Mouse (Mus musculus): ENCODE measurements around the gene Rhebl1. TPM values are rescaled to one million over a fixed set of nuclear protein-coding genes. Genes with fewer than 3 reads are reported as not detected.

The Rhebl1 gene
- total RNA-seq (2012; rRNA removed) (9.4 and 10.1 TPM in 2 replicates), polyA plus RNA-seq (2012; ENCODE audit: insufficient read depth in 1 of 2, insufficient read length in 2 of 2, low read depth in 1 of 2, low replicate concordance in 2 of 2, missing spikeins in 1 of 2) (10 to 100 TPM in 1 of 2 experiments, not detected in 1; 16.6 TPM)

DNA sequence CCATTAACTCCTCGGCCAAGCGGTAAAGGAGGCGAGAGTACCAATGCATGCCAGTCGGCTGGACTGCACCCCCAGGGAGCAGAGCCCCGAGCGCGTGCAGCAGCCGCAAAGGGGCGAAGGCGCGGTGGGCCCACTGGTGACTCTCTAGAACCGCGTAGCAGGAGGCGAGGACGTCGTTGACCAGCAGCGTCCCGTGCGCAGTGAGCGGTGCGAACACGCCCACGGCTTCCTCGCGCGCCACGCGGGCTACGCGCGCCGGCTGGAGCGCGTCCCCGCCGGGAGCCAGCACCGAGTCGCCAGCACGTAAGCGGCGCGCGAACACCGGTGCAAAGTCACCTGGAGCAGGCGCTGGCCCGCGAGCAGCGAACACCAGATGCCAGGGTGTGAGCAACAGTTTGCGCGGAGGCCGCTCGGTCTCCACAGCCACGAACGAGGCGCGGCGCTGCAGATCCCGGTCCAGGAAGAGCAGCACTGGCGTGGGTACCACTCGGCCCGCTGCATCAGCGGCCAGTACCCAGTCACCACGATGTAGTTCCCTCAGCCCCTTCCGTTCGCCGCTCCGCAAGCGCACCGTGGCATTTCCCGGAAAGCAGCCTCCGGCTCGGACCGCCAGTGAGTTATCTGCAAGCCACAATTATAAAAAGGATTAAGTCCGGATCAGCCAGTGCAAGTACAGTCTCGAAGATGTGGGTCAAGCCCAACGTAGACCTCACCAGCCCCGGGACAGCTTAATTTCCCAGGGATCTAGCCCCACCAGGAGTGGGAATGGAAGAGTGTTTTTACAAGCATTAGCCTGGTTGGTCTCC is at the start of gene Rhebl1:
TSS of gene Rhebl1 (minus strand) at position 601 of the 806 bp plus-strand sequence.
- no peak for TF ChIP-seq MYC (IDR thresholded peaks at IDR 0.05; ENCODE audit: low read depth, low read length)
- TF ChIP-seq TAL1 (IDR thresholded peaks at IDR 0.05; ENCODE audit: low read length), result 0 out of 2 replicates have a peak, but pooled peaks have one; percentile 2
- Histone ChIP-seq H3K9me3 (replicated peaks; ENCODE audit: insufficient read depth, low read length) (no peaks in the 10 kb centered on the region), H3K4me1 (ENCODE audit: control insufficient read depth in 1 of 2, insufficient read depth in 2 of 2, low read length in 2 of 2) (peaks cover 0 to 7% of the 10 kb centered on the region in 2 experiments; a peak in 2 of 4 replicates), H3K27me3 (ENCODE audit: control insufficient read depth in 1 of 2, insufficient read depth in 2 of 2, low read length in 2 of 2) (peaks cover 0 to 3% of the 10 kb centered on the region in 2 experiments; a peak in 2 of 4 replicates), H3K79me2 (ENCODE audit: control insufficient read depth, insufficient read depth, low read length, poor library complexity) (no peaks in the 10 kb centered on the region), H3K4me3 (ENCODE audit: control insufficient read depth in 1 of 2, insufficient read depth in 1 of 2, low read depth in 2 of 2, low read length in 2 of 2) (no peak within 1 kb of the TSS), H3K9ac (ENCODE audit: control insufficient read depth, low read depth, low read length, poor library complexity, severe bottlenecking) (no peak within 1 kb of the TSS), H3K36me3 (ENCODE audit: control insufficient read depth in 1 of 2, insufficient read depth in 2 of 2, low read length in 2 of 2) (peaks cover 0 to 4% of the 10 kb centered on the region in 2 experiments; a peak in 2 of 4 replicates), H3K27ac (ENCODE audit: control insufficient read depth, low read depth, low read length) (no peak within 1 kb of the TSS)
- DNase-seq (ENCODE audit: low read depth, low spot score), result no peak

- no peak overlapping the region for H3K4me3 ChIP-seq (ENCODE audit: control insufficient read depth in 1 of 2, insufficient read depth in 1 of 2, low read depth in 2 of 2, low read length in 2 of 2)
Observed at GRCm38 (mm10) chr15:98943133-98943532, 48.8 kb upstream of the Rhebl1 start.

DNA sequence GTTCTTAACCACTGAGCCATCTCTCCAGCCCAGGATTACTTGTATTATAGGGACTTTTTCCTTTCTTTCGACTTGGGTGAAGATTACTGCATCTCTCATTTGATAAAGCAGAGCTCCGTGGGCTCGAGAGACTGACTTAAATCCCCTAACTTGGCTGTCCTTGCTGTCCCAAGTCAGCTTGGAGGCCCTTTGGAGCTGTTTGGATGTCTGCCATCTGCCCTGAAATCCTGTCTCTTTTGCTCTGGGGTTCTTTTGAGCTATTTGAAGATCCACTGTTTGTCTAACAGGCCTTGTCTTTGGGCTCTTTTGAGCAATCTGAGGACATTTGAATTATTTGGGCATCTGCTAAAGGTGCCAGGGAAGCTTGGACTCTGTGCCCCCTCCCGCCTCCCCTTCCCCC is 47.7 kb upstream of the Rhebl1 start:
- TF ChIP-seq ZKSCAN1 (IDR thresholded peaks at IDR 0.05; ENCODE audit: low read depth, low read length), result no peak
- no peak for TF ChIP-seq ELF1 (IDR thresholded peaks at IDR 0.05; ENCODE audit: low read depth, low read length)
- no peak for TF ChIP-seq TAL1 (IDR thresholded peaks at IDR 0.05; ENCODE audit: low read length)
- no peak for TF ChIP-seq RCOR1 (IDR thresholded peaks at IDR 0.05; ENCODE audit: low read depth, low read length)
- TF ChIP-seq CTCF (IDR thresholded peaks at IDR 0.05 in 2 of 3, conservative IDR thresholded peaks at IDR 0.05 in 1 of 3; ENCODE audit: control insufficient read depth in 1 of 3, insufficient read depth in 1 of 3, low read depth in 2 of 3, low read length in 3 of 3, poor library complexity in 1 of 3, severe bottlenecking in 1 of 3), result no peak
- no peak for TF ChIP-seq USF1 (IDR thresholded peaks at IDR 0.05; ENCODE audit: low read depth, low read length)
- no peak for TF ChIP-seq KAT2A (conservative IDR thresholded peaks at IDR 0.05; ENCODE audit: low read depth, low read length)
- no peak for TF ChIP-seq MYB (IDR thresholded peaks at IDR 0.05; ENCODE audit: low read depth, low read length)
- no peak for TF ChIP-seq SMC3 (IDR thresholded peaks at IDR 0.05; ENCODE audit: low read depth, low read length)
- H3K27ac ChIP-seq (ENCODE audit: control insufficient read depth, low read depth, low read length), result no peak overlapping the region
- no peaks in the 10 kb centered on the region for H3K9me3 ChIP-seq (replicated peaks; ENCODE audit: insufficient read depth, low read length)
- no peak overlapping the region for H3K4me3 ChIP-seq (ENCODE audit: control insufficient read depth in 1 of 2, insufficient read depth in 1 of 2, low read depth in 2 of 2, low read length in 2 of 2)
- no peaks in the 10 kb centered on the region for H3K27me3 ChIP-seq (ENCODE audit: control insufficient read depth in 1 of 2, insufficient read depth in 2 of 2, low read length in 2 of 2)
- DNase-seq (ENCODE audit: low read depth, low spot score), result no peak
- H3K4me1 ChIP-seq (ENCODE audit: control insufficient read depth in 1 of 2, insufficient read depth in 2 of 2, low read length in 2 of 2), result no peaks in the 10 kb centered on the region
- no peak overlapping the region for H3K9ac ChIP-seq (ENCODE audit: control insufficient read depth, low read depth, low read length, poor library complexity, severe bottlenecking)
- H3K36me3 ChIP-seq (ENCODE audit: control insufficient read depth in 1 of 2, insufficient read depth in 2 of 2, low read length in 2 of 2), result 0 out of 4 replicates have a peak, but pooled peaks cover 0 to under 1% of the 10 kb centered on the region in 2 experiments
- no peaks in the 10 kb centered on the region for H3K79me2 ChIP-seq (ENCODE audit: control insufficient read depth, insufficient read depth, low read length, poor library complexity)

More at GRCm38 (mm10) chr15:98943133-98943532, 48.8 kb upstream of the Rhebl1 start:
- Histone ChIP-seq H3K9ac (ENCODE audit: control insufficient read depth, low read depth, low read length, poor library complexity, severe bottlenecking) (no peak overlapping the region), H3K36me3 (ENCODE audit: control insufficient read depth in 1 of 2, insufficient read depth in 2 of 2, low read length in 2 of 2) (no peaks in the 10 kb centered on the region), H3K27me3 (ENCODE audit: control insufficient read depth in 1 of 2, insufficient read depth in 2 of 2, low read length in 2 of 2) (no peaks in the 10 kb centered on the region), H3K9me3 (replicated peaks; ENCODE audit: insufficient read depth, low read length) (no peaks in the 10 kb centered on the region), H3K4me1 (ENCODE audit: control insufficient read depth in 1 of 2, insufficient read depth in 2 of 2, low read length in 2 of 2) (no peaks in the 10 kb centered on the region), H3K27ac (ENCODE audit: control insufficient read depth, low read depth, low read length) (no peak overlapping the region), H3K79me2 (ENCODE audit: control insufficient read depth, insufficient read depth, low read length, poor library complexity) (no peaks in the 10 kb centered on the region)
- no peak for TF ChIP-seq TBP (IDR thresholded peaks at IDR 0.05; ENCODE audit: low read depth, low read length)
- no peak for TF ChIP-seq JUND (IDR thresholded peaks at IDR 0.05; ENCODE audit: low read depth, low read length)
- no peak for TF ChIP-seq GABPA (IDR thresholded peaks at IDR 0.05; ENCODE audit: low read depth, low read length)
- TF ChIP-seq ZMIZ1 (IDR thresholded peaks at IDR 0.05; ENCODE audit: low read depth, low read length), result no peak
- no peak for TF ChIP-seq CHD2 (IDR thresholded peaks at IDR 0.05; ENCODE audit: low read length)
- TF ChIP-seq ELF1 (IDR thresholded peaks at IDR 0.05; ENCODE audit: low read depth, low read length), result no peak
- TF ChIP-seq USF2 (IDR thresholded peaks at IDR 0.05; ENCODE audit: borderline replicate concordance in 1 of 2, insufficient read depth in 1 of 2, low read depth in 1 of 2, low read length in 2 of 2), result no peak
- TF ChIP-seq ZKSCAN1 (IDR thresholded peaks at IDR 0.05; ENCODE audit: low read depth, low read length), result no peak
- no peak for TF ChIP-seq NELFE (IDR thresholded peaks at IDR 0.05; ENCODE audit: low read depth, low read length)
- no peak for TF ChIP-seq MAFK (IDR thresholded peaks at IDR 0.05; ENCODE audit: borderline replicate concordance, low read depth, low read length)
- no peak for TF ChIP-seq USF1 (IDR thresholded peaks at IDR 0.05; ENCODE audit: low read depth, low read length)
- no peak for TF ChIP-seq KAT2A (conservative IDR thresholded peaks at IDR 0.05; ENCODE audit: low read depth, low read length)
- TF ChIP-seq MAZ (IDR thresholded peaks at IDR 0.05; ENCODE audit: low read depth, low read length), result no peak
- no peak for TF ChIP-seq RCOR1 (IDR thresholded peaks at IDR 0.05; ENCODE audit: low read depth, low read length)
- no peak for TF ChIP-seq UBTF (IDR thresholded peaks at IDR 0.05; ENCODE audit: borderline replicate concordance, insufficient read depth, low read depth, low read length)
- no peak for DNase-seq (ENCODE audit: low read depth, low spot score)
